Mouse (Mus musculus) adrenal gland, postnatal 36 days (tissue): Measurements from ENCODE around the gene Ccser2. TPM values are rescaled to one million over a fixed set of nuclear protein-coding genes. Genes with fewer than 3 reads are reported as not detected.
A peak's percentile ranks its signal among the peaks of the same experiment; 100 is the strongest.

ENCODE experiments used
- DNase-seq, 2 experiments: peaks; one replicate each; pipeline ENCODE4 v3.0.0; 2021; ENCODE audit warnings: mixed read lengths in 1 of 2
- total RNA-seq, 2 experiments: library from RNA; stranded (reverse); gene quantifications; 2 replicates each; pipeline ENCODE4 v1.2.3; 2021

The Ccser2 gene
- total RNA-seq, 2 experiments from 2014 or later, result 32.2 to 40.0 TPM

DNA sequence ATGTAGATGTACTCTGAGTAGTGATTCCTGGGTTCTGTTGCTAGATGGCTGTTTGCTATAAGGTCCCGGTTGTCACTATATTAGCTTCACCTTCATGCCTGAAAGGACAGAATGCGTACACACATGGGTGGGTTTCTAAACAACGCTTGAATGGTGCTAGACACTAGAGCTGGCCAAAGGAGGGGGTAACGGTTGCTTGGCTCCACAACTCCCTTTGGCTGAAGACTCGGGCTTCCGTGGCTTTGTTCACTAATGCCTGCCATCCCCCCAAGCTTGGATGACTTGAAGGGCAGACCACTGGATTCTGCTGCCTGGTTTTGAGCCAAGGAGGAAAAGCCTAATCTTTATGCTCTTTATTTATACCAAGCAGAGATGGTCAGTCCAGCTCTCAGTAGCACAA, 98.3 kb downstream of the Ccser2 start:
- no peak for DNase-seq

- no peak for DNase-seq
Observed at GRCm38 (mm10) chr14:36868769-36869362, 99.7 kb downstream of the Ccser2 start.

DNA sequence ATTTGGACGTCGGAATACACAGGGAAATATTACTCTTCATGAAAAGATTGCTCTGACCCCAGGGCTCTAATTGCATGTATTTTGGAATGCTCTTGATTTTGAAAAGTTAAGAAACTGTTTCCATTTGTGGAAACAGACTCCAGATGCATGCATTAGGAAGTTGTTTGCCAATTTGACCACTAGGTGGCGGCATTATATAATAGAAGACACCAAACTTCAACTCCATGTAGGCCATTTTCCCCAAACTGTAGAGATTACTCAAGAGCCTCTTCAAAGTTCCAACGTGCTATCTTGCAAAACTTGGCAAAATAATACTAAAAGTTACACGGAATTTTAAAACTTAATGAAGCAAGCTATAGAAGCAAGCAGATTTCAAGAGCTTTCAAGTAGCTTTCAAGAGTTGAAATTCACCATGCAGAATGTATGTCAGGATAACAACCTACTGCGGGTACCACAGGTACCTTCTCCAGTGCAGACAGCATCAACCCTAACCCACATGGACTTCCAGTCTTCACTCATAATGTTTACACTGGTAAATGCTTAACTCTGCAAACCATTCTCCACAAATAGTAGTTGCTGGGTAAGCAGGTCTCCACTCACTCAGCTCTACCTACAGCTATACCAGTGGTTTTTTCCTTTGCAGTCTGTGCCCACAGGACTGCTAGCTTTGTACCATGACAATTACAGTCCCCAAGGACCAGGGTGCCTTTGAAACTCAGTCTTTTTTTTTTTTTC, 101.4 kb downstream of the Ccser2 start:
- DNase-seq, result peak; percentile 48 to 64

DNA sequence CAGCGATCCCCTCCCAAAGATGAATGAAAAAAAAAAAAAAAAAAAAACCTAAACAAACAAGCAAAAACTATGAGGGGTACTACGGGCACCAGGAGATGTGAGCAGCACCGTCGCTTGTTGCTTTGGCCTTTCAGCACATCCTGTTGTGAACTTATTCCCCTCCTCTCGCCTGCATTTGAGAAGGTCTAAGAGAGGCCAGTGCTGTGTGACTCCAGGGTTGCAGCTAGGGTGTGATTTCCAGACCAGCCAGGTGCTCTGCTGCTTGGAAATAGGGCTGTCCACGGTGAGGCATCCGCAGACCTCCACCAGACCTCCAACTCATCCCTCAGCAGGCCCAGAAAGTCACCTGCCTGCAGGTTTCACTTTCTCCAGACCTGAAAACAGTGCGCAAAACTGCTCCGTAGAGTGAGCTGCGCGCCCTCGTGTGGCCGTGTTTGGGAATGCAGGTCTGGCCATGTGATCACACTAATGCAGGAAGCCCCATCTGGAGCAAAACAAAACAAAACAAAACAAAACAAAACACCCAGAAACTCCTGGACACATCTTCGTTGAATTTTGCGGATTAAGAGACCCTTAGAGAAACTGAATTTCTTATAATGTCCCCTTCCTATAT, 104.6 kb downstream of the Ccser2 start:
- peak; percentile 86 to 91 for DNase-seq

GRCm38 (mm10) chr14:36862387-36862786, 106.2 kb downstream of the Ccser2 start:
- peak; percentile 59 to 69 for DNase-seq

DNA sequence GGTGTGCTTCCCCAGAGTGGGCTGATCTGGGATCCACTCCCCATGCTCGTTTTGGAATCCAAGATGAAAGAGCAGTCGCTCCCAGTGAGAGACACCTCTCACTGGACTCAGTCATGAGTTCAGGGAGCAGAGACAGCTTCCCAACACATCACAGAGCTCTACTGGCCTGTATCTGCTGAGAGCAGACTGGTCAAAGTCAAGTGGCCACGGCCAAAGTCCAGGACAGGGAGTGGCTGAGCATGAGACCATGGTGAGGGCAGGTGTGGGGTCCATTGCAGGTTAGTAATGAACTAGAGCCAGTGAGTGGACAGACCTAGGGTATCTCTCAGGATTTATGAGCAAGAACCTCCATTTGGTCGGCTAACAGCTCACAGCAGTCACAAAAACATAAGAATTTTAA, 109.6 kb downstream of the Ccser2 start:
- DNase-seq, result no peak

DNA sequence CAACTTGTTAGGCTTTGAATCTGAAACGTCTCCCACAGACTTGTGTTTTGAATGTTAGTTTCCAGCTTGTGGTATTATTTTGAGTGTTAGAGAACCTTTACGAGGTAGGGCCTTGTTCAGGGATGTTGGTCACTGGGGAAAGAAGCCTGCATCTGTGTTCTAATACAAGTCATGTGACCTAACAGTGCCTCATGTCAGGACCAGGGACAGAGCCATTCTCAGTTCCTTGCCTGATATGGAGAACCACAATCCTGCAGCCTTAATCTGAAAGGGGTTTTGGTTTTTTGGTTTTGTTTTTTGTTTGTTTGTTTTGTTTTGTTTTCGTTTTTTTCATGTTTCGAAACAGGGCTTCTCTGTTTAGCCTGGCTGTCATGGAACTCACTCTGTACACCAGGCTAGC, 115.6 kb downstream of the Ccser2 start:
- DNase-seq, result peak in 1 of 2 experiments; percentile 7

- DNase-seq, result no peak
Observed at GRCm38 (mm10) chr14:36848860-36849259, 119.7 kb downstream of the Ccser2 start.

Other genes with a start within 250 kb of the Ccser2 start
- gene Rgr, start 80.2 kb upstream of the Ccser2 start, total RNA-seq, result not detected
- gene Lrit1, start 86.1 kb upstream of the Ccser2 start, total RNA-seq, result not detected
- gene Lrit2, start 99.2 kb upstream of the Ccser2 start, total RNA-seq, result not detected
- under 1 TPM; 0.16 to 0.17 TPM for gene Cdhr1, start 129.6 kb upstream of the Ccser2 start, total RNA-seq
- gene 2610528A11Rik, start 145.2 kb upstream of the Ccser2 start, total RNA-seq, result 1 to 10 TPM in 1 of 2 experiments, under 1 TPM in 1; 0.86 to 1.3 TPM
- 100 to 1,000 TPM; 675 to 807 TPM for gene Ghitm, start 166.5 kb upstream of the Ccser2 start, total RNA-seq